Mouse (Mus musculus) small intestine, adult 2 months (tissue): ENCODE measurements around the gene Agtrap.

ENCODE experiments used
- CTCF ChIP-seq: fragments of 200-500 bp; IDR thresholded peaks from 2 replicates; pipeline ENCODE4 v1.5.1; 2012; ENCODE audit warnings: low read depth, mild to moderate bottlenecking, control low read depth, inconsistent platforms, low read length, moderate library complexity, mixed read lengths; ENCODE audit not compliant: insufficient replicate concordance, insufficient read length; ENCODE audit errors: extremely low read depth
- POLR2A ChIP-seq: fragments of 200-500 bp; IDR thresholded peaks from 2 replicates; pipeline ENCODE4 v1.6.1; 2012; ENCODE audit warnings: low read depth, mild to moderate bottlenecking, control low read depth, inconsistent platforms, low read length, moderate library complexity

DNA sequence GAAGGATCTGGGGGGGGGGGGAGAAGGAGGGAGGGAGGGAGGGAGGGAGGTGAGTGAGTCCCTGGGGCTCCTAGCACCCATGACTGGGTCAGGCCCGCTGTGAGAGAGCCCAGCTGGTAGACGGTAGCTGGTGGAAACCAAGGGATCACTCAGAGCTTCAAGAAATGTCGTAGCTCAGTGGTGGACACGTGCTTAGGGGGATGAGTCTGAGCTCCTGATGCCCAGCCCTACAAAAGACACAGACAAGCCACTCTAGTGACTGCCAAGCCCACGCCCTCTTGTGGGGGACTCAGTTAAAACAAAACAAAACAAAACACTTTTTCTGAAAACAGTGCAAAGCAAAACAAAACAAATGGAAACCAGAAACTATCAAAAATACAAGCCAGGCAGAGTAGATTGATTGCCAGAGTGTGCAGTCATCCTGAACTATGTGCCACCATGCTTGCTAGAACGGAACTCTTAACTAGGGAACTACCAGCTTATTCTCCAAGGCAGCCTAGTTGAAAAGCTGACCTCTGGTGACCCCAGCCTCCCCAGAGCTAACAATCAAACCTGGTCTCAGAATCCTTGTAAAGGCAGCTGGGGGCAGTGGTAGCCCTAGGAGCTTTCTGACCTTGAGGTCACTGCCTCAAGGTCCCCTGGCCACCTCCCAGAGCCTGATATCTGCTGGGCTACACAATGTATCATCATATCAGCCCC is 22.0 kb downstream of the Agtrap start:
- TF ChIP-seq CTCF (no peak), POLR2A (no peak)
